Mouse (Mus musculus): ENCODE measurements around the gene Slc39a5.

Slc39a5 gene

GRCm38 (mm10) chr10:128376099-128376454, 25.0 kb downstream of the Slc39a5 start:
- DNase-seq (ENCODE audit: low spot score), result no peak

DNA sequence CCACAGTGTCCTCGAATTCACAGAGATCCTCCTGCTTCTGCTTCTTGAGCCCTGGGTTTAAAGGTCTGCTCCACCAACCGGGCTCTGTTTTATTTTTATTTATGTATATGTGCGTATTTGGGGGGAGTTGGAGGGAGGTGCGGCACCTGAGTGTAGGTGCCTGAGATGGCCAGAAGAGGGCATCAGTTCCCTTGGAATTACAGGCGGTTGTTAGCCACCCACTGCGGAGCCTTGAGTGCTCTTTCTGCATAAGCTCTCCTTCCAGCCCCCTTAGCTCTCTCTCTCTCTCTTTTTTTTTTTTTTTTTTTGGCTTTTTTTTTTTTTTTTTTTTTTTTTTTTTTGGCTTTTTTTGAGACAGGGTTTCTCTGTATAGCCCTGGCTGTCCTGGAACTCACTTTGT, 26.6 kb downstream of the Slc39a5 start:
- no peak for DNase-seq (ENCODE audit: low spot score)

GRCm38 (mm10) chr10:128372989-128373748, 27.9 kb downstream of the Slc39a5 start:
- DNase-seq (ENCODE audit: low spot score), result no peak

DNA sequence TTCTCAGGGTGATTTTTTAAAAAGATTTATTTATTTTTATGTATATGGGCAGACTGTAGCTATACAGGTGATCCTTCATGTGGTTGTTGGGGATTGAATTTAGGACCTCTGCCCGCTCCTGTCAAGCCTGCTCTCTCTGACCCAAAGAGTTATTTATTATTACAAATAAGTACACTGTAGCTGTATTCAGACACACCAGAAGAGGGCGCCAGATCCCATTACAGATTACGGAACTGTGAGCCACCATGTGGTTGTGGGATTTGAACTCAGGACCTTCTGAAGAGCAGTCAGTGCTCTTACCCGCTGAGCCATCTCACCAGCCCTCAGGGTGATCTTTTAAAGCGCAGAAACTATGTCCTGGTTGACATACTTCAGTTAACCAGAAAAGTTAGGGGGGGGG, 28.9 kb downstream of the Slc39a5 start:
- no peak for DNase-seq (ENCODE audit: low spot score)

GRCm38 (mm10) chr10:128370601-128371000, 30.4 kb downstream of the Slc39a5 start:
- no peak for DNase-seq (ENCODE audit: low spot score)

DNA sequence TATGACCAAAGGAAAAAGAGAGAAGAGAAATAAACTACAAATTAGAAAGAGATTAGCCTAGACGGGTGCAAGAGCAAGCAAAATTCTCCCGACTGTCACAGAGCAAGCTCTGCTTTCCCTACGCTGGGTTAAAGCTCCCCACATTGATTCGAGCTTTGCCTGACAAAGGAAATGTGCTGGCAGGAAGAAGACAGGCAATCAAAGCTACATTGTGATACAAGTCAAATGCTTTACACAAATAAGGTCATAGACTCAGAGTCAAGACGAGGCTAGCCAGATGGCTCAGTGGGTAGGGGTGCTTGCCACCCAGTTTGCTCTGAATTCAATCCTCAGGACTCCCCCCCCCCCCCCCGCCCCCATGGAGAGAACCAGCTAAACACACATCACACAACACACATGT, 31.0 kb downstream of the Slc39a5 start:
- DNase-seq (ENCODE audit: low spot score), result no peak

GRCm38 (mm10) chr10:128369599-128369998, 31.4 kb downstream of the Slc39a5 start:
- DNase-seq (ENCODE audit: low spot score), result no peak

GRCm38 (mm10) chr10:128369218-128369543, 31.8 kb downstream of the Slc39a5 start:
- no peak for DNase-seq (ENCODE audit: low spot score)

GRCm38 (mm10) chr10:128368402-128369217, 32.4 kb downstream of the Slc39a5 start, which contains the start of gene Coq10a:
Coq10a (minus strand) TSS chr10:128368997.
- DNase-seq (ENCODE audit: low spot score), result peak; percentile 82

DNA sequence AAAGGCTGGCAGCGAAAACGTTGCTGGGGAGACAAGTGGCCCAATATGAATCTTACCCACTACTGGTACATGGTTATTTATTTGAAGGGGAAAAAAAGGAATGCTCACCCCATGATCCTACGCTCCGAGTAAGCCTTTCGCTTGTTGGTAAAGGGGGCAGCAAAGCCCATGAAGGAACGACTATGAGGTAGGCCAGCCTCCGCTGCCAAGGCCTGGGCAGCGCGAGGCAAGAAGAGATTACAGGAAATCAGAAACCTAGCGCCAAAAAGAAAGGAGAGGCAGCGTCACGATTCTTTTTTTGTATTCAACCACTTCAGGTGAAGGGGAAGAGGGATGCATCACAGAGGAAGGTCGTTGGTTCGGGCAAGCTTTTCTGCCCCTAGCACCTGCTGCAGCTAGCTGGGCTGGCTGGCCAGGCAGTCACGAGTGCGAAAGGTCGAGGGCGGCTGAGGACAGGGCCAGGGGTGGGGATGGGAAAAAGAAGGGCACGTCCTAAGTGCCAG, 33.1 kb downstream of the Slc39a5 start:
- no peak for DNase-seq (ENCODE audit: low spot score)

- no peak for DNase-seq (ENCODE audit: low spot score)
These were observed 38.5 kb downstream of the Slc39a5 start for GRCm38 (mm10) chr10:128362568-128362967.

DNA sequence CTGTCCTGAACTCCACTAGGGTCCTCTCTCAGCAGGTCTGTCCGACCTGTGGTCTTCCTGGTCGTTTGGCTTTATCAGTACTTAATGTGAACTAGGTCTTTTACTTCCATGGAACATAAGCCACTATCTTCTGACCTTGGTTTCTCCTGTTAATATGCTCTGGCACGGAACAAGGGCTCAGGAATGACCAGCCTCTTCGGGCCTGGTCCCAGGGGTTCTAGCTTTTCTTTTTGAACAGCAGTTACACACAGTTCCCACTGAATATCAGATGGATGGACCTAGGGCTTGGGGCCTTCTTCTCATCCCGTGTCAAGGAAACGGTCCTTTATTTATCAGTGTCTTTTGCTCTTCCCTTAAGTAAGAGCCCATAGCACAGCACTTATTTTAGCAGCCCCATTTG, 39.2 kb downstream of the Slc39a5 start:
- no peak for DNase-seq (ENCODE audit: low spot score)

GRCm38 (mm10) chr10:128359226-128359625, 41.8 kb downstream of the Slc39a5 start:
- no peak for DNase-seq (ENCODE audit: low spot score)

GRCm38 (mm10) chr10:128358796-128359195, 42.2 kb downstream of the Slc39a5 start:
- no peak for DNase-seq (ENCODE audit: low spot score)

DNA sequence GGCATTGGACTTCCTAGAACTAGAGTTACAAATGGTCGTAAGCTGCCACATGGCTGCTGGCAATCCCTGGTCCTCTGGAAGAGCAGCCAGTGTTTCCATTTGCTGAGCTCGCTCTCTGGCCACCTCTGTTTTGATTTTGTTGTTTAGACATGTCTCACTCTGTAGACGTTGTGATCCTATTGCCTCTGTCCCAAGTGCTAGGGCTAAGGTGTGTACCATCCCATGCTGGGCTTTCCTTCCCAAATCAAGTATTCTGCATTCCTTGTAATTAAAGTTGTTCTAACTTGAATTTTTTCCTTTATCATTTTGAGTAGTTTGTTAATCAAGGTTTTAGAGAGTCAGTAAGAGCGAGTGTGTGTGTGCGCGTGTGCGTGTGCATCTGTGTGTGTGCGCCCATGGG, 53.5 kb downstream of the Slc39a5 start:
- no peak for DNase-seq (ENCODE audit: low spot score)

Measured in ovary, postnatal 10 days (tissue).